Mouse (Mus musculus): Measurements from ENCODE around the gene Rtn4rl1. TPM values are rescaled to one million over a fixed set of nuclear protein-coding genes. Genes with fewer than 3 reads are reported as not detected.
A peak's percentile ranks its signal among the peaks of the same experiment; 100 is the strongest.

The Rtn4rl1 gene
- polyA plus RNA-seq, 1 experiment from 2014 or later = 2.3 TPM

GRCm38 (mm10) chr11:75178672-75179208 is 14.8 kb upstream of the Rtn4rl1 start, which contains the start of gene Ovca2:
Gene Ovca2, minus strand, starts transcription at chr11:75178835.
- peak; percentile 94 for DNase-seq (ENCODE audit: low spot score)
- peaks cover 55% of the 10 kb centered on the region for H3K36me3 ChIP-seq
- WGBS = under 1% methylated on average over 33 of the region's 33 CpGs
- peaks cover 31% of the 10 kb centered on the region for H3K4me1 ChIP-seq
- no peaks in the 10 kb centered on the region for H3K9me3 ChIP-seq (replicated peaks)
- peak within 1 kb of the TSS; percentile 82 for H3K4me3 ChIP-seq
- H3K27me3 ChIP-seq (ENCODE audit: low read depth, poor library complexity, severe bottlenecking) = peaks cover 21% of the 10 kb centered on the region
- H3K27ac ChIP-seq (replicated peaks) = peak within 1 kb of the TSS; percentile 89

GRCm38 (mm10) chr11:75183917-75184570 is 9.5 kb upstream of the Rtn4rl1 start:
- no peak for DNase-seq (ENCODE audit: low spot score)
- no peaks in the 10 kb centered on the region for H3K9me3 ChIP-seq (replicated peaks)
- peaks cover 23% of the 10 kb centered on the region for H3K4me1 ChIP-seq
- 77% methylated on average over 2 of the region's 2 CpGs for WGBS
- peaks cover 57% of the 10 kb centered on the region for H3K36me3 ChIP-seq
- H3K27me3 ChIP-seq (ENCODE audit: low read depth, poor library complexity, severe bottlenecking) = no peaks in the 10 kb centered on the region
- no peak overlapping the region for H3K27ac ChIP-seq (replicated peaks)
- no peak overlapping the region for H3K4me3 ChIP-seq

- peaks cover 23% of the 10 kb centered on the region for H3K4me1 ChIP-seq
- no peaks in the 10 kb centered on the region for H3K9me3 ChIP-seq (replicated peaks)
- 89% methylated on average over 5 of the region's 5 CpGs for WGBS
- no peak overlapping the region for H3K4me3 ChIP-seq
- no peaks in the 10 kb centered on the region for H3K27me3 ChIP-seq (ENCODE audit: low read depth, poor library complexity, severe bottlenecking)
- H3K36me3 ChIP-seq = peaks cover 57% of the 10 kb centered on the region
- 0 out of 2 replicates have a peak overlapping the region, but pooled peaks have one; percentile 13 for H3K27ac ChIP-seq (replicated peaks)
- DNase-seq (ENCODE audit: low spot score) = no peak
Observed at GRCm38 (mm10) chr11:75184573-75184972, 9.0 kb upstream of the Rtn4rl1 start.

GRCm38 (mm10) chr11:75184986-75185385 is 8.6 kb upstream of the Rtn4rl1 start:
- Histone ChIP-seq H3K9me3 (replicated peaks) (no peaks in the 10 kb centered on the region), H3K36me3 (peaks cover 57% of the 10 kb centered on the region), H3K4me3 (no peak overlapping the region), H3K4me1 (peaks cover 24% of the 10 kb centered on the region), H3K27me3 (ENCODE audit: low read depth, poor library complexity, severe bottlenecking) (no peaks in the 10 kb centered on the region), H3K27ac (replicated peaks) (0 out of 2 replicates have a peak overlapping the region, but pooled peaks have one; percentile 13)
- 56% methylated on average over 2 of the region's 2 CpGs for WGBS
- DNase-seq (ENCODE audit: low spot score) = no peak

- Histone ChIP-seq H3K4me3 (peak overlapping the region; percentile 80), H3K4me1 (peaks cover 57% of the 10 kb centered on the region), H3K27me3 (ENCODE audit: low read depth, poor library complexity, severe bottlenecking) (peaks cover 43% of the 10 kb centered on the region), H3K9me3 (replicated peaks) (no peaks in the 10 kb centered on the region), H3K27ac (replicated peaks) (peak overlapping the region; percentile 78), H3K36me3 (peaks cover 9% of the 10 kb centered on the region; the same call in 1 of the 2 replicates)
- no peak for DNase-seq (ENCODE audit: low spot score)
- under 1% methylated on average over 22 of the region's 22 CpGs for WGBS
Observed at GRCm38 (mm10) chr11:75189713-75190370, 3.7 kb upstream of the Rtn4rl1 start.

GRCm38 (mm10) chr11:75190371-75190724 is 3.2 kb upstream of the Rtn4rl1 start:
- under 1% methylated on average over 24 of the region's 24 CpGs for WGBS
- peaks cover 48% of the 10 kb centered on the region for H3K27me3 ChIP-seq (ENCODE audit: low read depth, poor library complexity, severe bottlenecking)

GRCm38 (mm10) chr11:75190905-75191441 is 2.6 kb upstream of the Rtn4rl1 start, which contains the start of gene Dph1:
Gene Dph1, minus strand, starts transcription at chr11:75191241.
- DNase-seq (ENCODE audit: low spot score) = no peak
- Histone ChIP-seq H3K4me3 (peak within 1 kb of the TSS; percentile 80), H3K27ac (replicated peaks) (peak within 1 kb of the TSS; percentile 78), H3K9me3 (replicated peaks) (no peaks in the 10 kb centered on the region), H3K4me1 (peaks cover 63% of the 10 kb centered on the region), H3K27me3 (ENCODE audit: low read depth, poor library complexity, severe bottlenecking) (peaks cover 54% of the 10 kb centered on the region), H3K36me3 (no peaks in the 10 kb centered on the region)
- 43% methylated on average over 5 of the region's 5 CpGs for WGBS

More at GRCm38 (mm10) chr11:75190371-75190724, 3.2 kb upstream of the Rtn4rl1 start:
- Histone ChIP-seq H3K36me3 (0 out of 2 replicates have a peak, but pooled peaks cover 5% of the 10 kb centered on the region), H3K4me3 (peak overlapping the region; percentile 80), H3K9me3 (replicated peaks) (no peaks in the 10 kb centered on the region), H3K4me1 (peaks cover 57% of the 10 kb centered on the region), H3K27ac (replicated peaks) (peak overlapping the region; percentile 78)
- peak; percentile 88 for DNase-seq (ENCODE audit: low spot score)

- Histone ChIP-seq H3K4me3 (no peak overlapping the region), H3K9me3 (replicated peaks) (no peaks in the 10 kb centered on the region), H3K27ac (replicated peaks) (no peak overlapping the region), H3K27me3 (ENCODE audit: low read depth, poor library complexity, severe bottlenecking) (peaks cover 63% of the 10 kb centered on the region), H3K4me1 (peaks cover 72% of the 10 kb centered on the region), H3K36me3 (no peaks in the 10 kb centered on the region)
- WGBS = 63% methylated on average over 6 of the region's 6 CpGs
- no peak for DNase-seq (ENCODE audit: low spot score)
Observed at GRCm38 (mm10) chr11:75191841-75192240, 1.7 kb upstream of the Rtn4rl1 start.

GRCm38 (mm10) chr11:75192336-75193214 is 1.0 kb upstream of the Rtn4rl1 start:
- Histone ChIP-seq H3K4me1 (peaks cover 79% of the 10 kb centered on the region), H3K27me3 (ENCODE audit: low read depth, poor library complexity, severe bottlenecking) (peaks cover 70% of the 10 kb centered on the region), H3K27ac (replicated peaks) (no peak overlapping the region), H3K4me3 (peak overlapping the region; percentile 56), H3K9me3 (replicated peaks) (no peaks in the 10 kb centered on the region), H3K36me3 (no peaks in the 10 kb centered on the region)
- WGBS = 22% methylated on average over 13 of the region's 13 CpGs
- peak; percentile 83 for DNase-seq (ENCODE audit: low spot score)

- Histone ChIP-seq H3K4me3 (peak overlapping the region; percentile 56), H3K27me3 (ENCODE audit: low read depth, poor library complexity, severe bottlenecking) (peaks cover 86% of the 10 kb centered on the region), H3K36me3 (no peaks in the 10 kb centered on the region), H3K4me1 (peaks cover 81% of the 10 kb centered on the region), H3K9me3 (replicated peaks) (no peaks in the 10 kb centered on the region), H3K27ac (replicated peaks) (peak overlapping the region; percentile 69)
- WGBS = under 1% methylated on average over 52 of the region's 52 CpGs
- peak; percentile 63 for DNase-seq (ENCODE audit: low spot score)
Observed at GRCm38 (mm10) chr11:75194121-75194849, 702 bp downstream of the Rtn4rl1 start.

- Histone ChIP-seq H3K9me3 (replicated peaks) (no peaks in the 10 kb centered on the region), H3K4me1 (peaks cover 74% of the 10 kb centered on the region), H3K27me3 (ENCODE audit: low read depth, poor library complexity, severe bottlenecking) (peaks cover 92% of the 10 kb centered on the region), H3K27ac (replicated peaks) (peak overlapping the region; percentile 69), H3K36me3 (no peaks in the 10 kb centered on the region), H3K4me3 (peak overlapping the region; percentile 56)
- peak; percentile 79 for DNase-seq (ENCODE audit: low spot score)
- under 1% methylated on average over 39 of the region's 39 CpGs for WGBS
Observed at GRCm38 (mm10) chr11:75194850-75195461, 1.4 kb downstream of the Rtn4rl1 start.
